Mouse (Mus musculus) stomach, embryonic 15.5 days (tissue): ENCODE measurements at regions not wholly inside any gene's neighbourhood (a gene's known extent, or its start where the extent isn't known, plus 50 kb on each side); places are given as distances from the start of the nearest gene placed in this dataset.

Experiments
- ATAC-seq: fragments of 200-750 bp; cut with Nextera tagmentation; 2 replicates; pipeline ENCODE4 v1.8.0; 2017; ENCODE audit warnings: low read depth, moderate number of reproducible peaks, moderate TSS enrichment; ENCODE audit not compliant: insufficient read depth, low FRiP score
- H3K27ac ChIP-seq: fragments of 300-500 bp; sonication (generic); 2 replicates; pipeline ENCODE4 v1.5.1; 2015; ENCODE audit warnings: mild to moderate bottlenecking, inconsistent platforms
- H3K27me3 ChIP-seq: fragments of 300-500 bp; sonication (generic); replicated peaks from 2 replicates; pipeline ENCODE4 v1.6.1; 2015; ENCODE audit warnings: inconsistent platforms
- H3K36me3 ChIP-seq: fragments of 300-500 bp; sonication (generic); 2 replicates; pipeline ENCODE4 v1.6.1; 2015; ENCODE audit warnings: inconsistent platforms
- H3K4me1 ChIP-seq: fragments of 300-500 bp; sonication (generic); 2 replicates; pipeline ENCODE4 v1.6.1; 2015; ENCODE audit warnings: inconsistent platforms
- H3K4me2 ChIP-seq: fragments of 300-500 bp; sonication (generic); 2 replicates; pipeline ENCODE4 v1.6.1; 2015; ENCODE audit warnings: mild to moderate bottlenecking, inconsistent platforms
- H3K4me3 ChIP-seq: fragments of 300-500 bp; sonication (generic); replicated peaks from 2 replicates; pipeline ENCODE4 v1.5.1; 2015; ENCODE audit warnings: inconsistent platforms
- H3K9ac ChIP-seq: fragments of 300-500 bp; sonication (generic); 2 replicates; pipeline ENCODE4 v1.6.1; 2015; ENCODE audit warnings: inconsistent platforms
- H3K9me3 ChIP-seq: fragments of 300-500 bp; sonication (generic); 2 replicates; pipeline ENCODE4 v1.6.1; 2016; ENCODE audit warnings: inconsistent platforms
- WGBS: fragments of 180-500 bp; shearing (Covaris S2); methylation state at CpG from one replicate; pipeline ENCODE4 v1.1.7; 2015; 5-methylcytosine and 5-hydroxymethylcytosine counted together

- H3K4me2 ChIP-seq: no peak overlapping the region
- no peaks in the 10 kb centered on the region for H3K9me3 ChIP-seq
- H3K4me3 ChIP-seq: no peak overlapping the region
- 90% methylated on average over 5 of the region's 5 CpGs for WGBS
- no peaks in the 10 kb centered on the region for H3K4me1 ChIP-seq
- H3K9ac ChIP-seq: no peak overlapping the region
- H3K27ac ChIP-seq: no peak overlapping the region
- no peaks in the 10 kb centered on the region for H3K27me3 ChIP-seq
- no peaks in the 10 kb centered on the region for H3K36me3 ChIP-seq
- no peak for ATAC-seq
Measured at GRCm38 (mm10) chr17:74920056-74920455, 85.3 kb upstream of the Ltbp1 start.

DNA sequence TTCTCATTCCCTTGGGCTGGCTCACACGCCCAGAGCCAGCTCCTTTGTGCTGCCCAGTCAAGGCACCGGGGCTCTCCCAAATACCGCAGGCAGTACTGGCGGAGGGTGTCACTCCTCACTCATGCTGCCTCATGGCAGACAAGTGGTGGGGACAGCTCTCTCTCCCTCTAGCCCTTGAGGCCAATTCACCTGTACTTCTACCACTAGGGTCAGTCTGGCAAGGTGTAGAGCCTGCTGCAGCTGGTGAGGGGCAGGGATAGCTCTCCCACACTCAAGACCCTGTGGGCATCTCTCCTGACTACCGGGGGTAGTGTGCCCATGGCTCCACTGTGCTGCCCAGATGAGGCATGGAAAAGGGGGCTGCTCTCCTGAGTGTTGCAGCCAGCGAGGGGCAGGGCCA is 84.0 kb upstream of the Ltbp1 start:
- no peaks in the 10 kb centered on the region for H3K36me3 ChIP-seq
- no peak overlapping the region for H3K4me2 ChIP-seq
- H3K4me3 ChIP-seq: no peak overlapping the region
- ATAC-seq: no peak
- H3K4me1 ChIP-seq: no peaks in the 10 kb centered on the region
- no peak overlapping the region for H3K9ac ChIP-seq
- H3K9me3 ChIP-seq: no peaks in the 10 kb centered on the region
- WGBS: 90% methylated on average over 6 of the region's 6 CpGs
- no peaks in the 10 kb centered on the region for H3K27me3 ChIP-seq
- H3K27ac ChIP-seq: no peak overlapping the region

- Histone ChIP-seq H3K4me3 (no peak overlapping the region), H3K36me3 (no peaks in the 10 kb centered on the region), H3K9ac (no peak overlapping the region), H3K27ac (no peak overlapping the region; the same call in 1 of the 2 replicates), H3K9me3 (no peaks in the 10 kb centered on the region), H3K4me2 (no peak overlapping the region), H3K27me3 (no peaks in the 10 kb centered on the region), H3K4me1 (no peaks in the 10 kb centered on the region)
- 62% methylated on average over 4 of the region's 4 CpGs for WGBS
- ATAC-seq: no peak
Measured at GRCm38 (mm10) chr17:74922016-74922415, 83.4 kb upstream of the Ltbp1 start.

- Histone ChIP-seq H3K4me2 (no peak overlapping the region), H3K9ac (no peak overlapping the region), H3K36me3 (no peaks in the 10 kb centered on the region), H3K4me3 (no peak overlapping the region), H3K9me3 (no peaks in the 10 kb centered on the region), H3K4me1 (no peaks in the 10 kb centered on the region), H3K27me3 (no peaks in the 10 kb centered on the region), H3K27ac (no peak overlapping the region; the same call in 1 of the 2 replicates)
- ATAC-seq: peak; percentile 56; the same call in 1 of the 2 replicates
- 38% methylated on average over 3 of the region's 3 CpGs for WGBS
Measured at GRCm38 (mm10) chr17:74922591-74922990, 82.8 kb upstream of the Ltbp1 start.

GRCm38 (mm10) chr17:74923101-74923500 is 82.3 kb upstream of the Ltbp1 start:
- Histone ChIP-seq H3K27me3 (no peaks in the 10 kb centered on the region), H3K36me3 (no peaks in the 10 kb centered on the region), H3K4me3 (no peak overlapping the region), H3K4me1 (no peaks in the 10 kb centered on the region), H3K27ac (no peak overlapping the region), H3K9ac (no peak overlapping the region), H3K9me3 (no peaks in the 10 kb centered on the region), H3K4me2 (no peak overlapping the region)
- no peak for ATAC-seq
- WGBS: 37% methylated on average over 9 of the region's 9 CpGs

- no peaks in the 10 kb centered on the region for H3K27me3 ChIP-seq
- H3K4me1 ChIP-seq: no peaks in the 10 kb centered on the region
- no peak overlapping the region for H3K4me2 ChIP-seq
- no peak overlapping the region for H3K9ac ChIP-seq
- H3K27ac ChIP-seq: no peak overlapping the region
- no peak overlapping the region for H3K4me3 ChIP-seq
- 84% methylated on average over 6 of the region's 6 CpGs for WGBS
- no peaks in the 10 kb centered on the region for H3K9me3 ChIP-seq
- ATAC-seq: no peak
- no peaks in the 10 kb centered on the region for H3K36me3 ChIP-seq
Measured at GRCm38 (mm10) chr17:74925131-74925530, 80.2 kb upstream of the Ltbp1 start.

- 59% methylated on average over 5 of the region's 5 CpGs for WGBS
- Histone ChIP-seq H3K9ac (no peak overlapping the region), H3K36me3 (no peaks in the 10 kb centered on the region), H3K9me3 (no peaks in the 10 kb centered on the region), H3K4me3 (no peak overlapping the region), H3K4me2 (no peak overlapping the region), H3K4me1 (no peaks in the 10 kb centered on the region), H3K27ac (no peak overlapping the region), H3K27me3 (no peaks in the 10 kb centered on the region)
- no peak for ATAC-seq
Measured at GRCm38 (mm10) chr17:74927981-74928380, 77.4 kb upstream of the Ltbp1 start.

GRCm38 (mm10) chr17:74931540-74931939 is 73.8 kb upstream of the Ltbp1 start:
- Histone ChIP-seq H3K27me3 (no peaks in the 10 kb centered on the region), H3K27ac (no peak overlapping the region), H3K4me3 (no peak overlapping the region), H3K9ac (no peak overlapping the region), H3K9me3 (no peaks in the 10 kb centered on the region), H3K36me3 (no peaks in the 10 kb centered on the region), H3K4me1 (no peaks in the 10 kb centered on the region), H3K4me2 (no peak overlapping the region)
- WGBS: 58% methylated on average over 4 of the region's 4 CpGs
- ATAC-seq: no peak

GRCm38 (mm10) chr17:74941393-74941792 is 64.0 kb upstream of the Ltbp1 start:
- H3K27me3 ChIP-seq: no peaks in the 10 kb centered on the region
- 86% methylated on average over 6 of the region's 6 CpGs for WGBS
- no peaks in the 10 kb centered on the region for H3K4me1 ChIP-seq
- H3K9me3 ChIP-seq: no peaks in the 10 kb centered on the region
- no peaks in the 10 kb centered on the region for H3K36me3 ChIP-seq
- H3K4me2 ChIP-seq: no peak overlapping the region
- H3K4me3 ChIP-seq: no peak overlapping the region
- H3K27ac ChIP-seq: no peak overlapping the region
- no peak for ATAC-seq
- no peak overlapping the region for H3K9ac ChIP-seq

DNA sequence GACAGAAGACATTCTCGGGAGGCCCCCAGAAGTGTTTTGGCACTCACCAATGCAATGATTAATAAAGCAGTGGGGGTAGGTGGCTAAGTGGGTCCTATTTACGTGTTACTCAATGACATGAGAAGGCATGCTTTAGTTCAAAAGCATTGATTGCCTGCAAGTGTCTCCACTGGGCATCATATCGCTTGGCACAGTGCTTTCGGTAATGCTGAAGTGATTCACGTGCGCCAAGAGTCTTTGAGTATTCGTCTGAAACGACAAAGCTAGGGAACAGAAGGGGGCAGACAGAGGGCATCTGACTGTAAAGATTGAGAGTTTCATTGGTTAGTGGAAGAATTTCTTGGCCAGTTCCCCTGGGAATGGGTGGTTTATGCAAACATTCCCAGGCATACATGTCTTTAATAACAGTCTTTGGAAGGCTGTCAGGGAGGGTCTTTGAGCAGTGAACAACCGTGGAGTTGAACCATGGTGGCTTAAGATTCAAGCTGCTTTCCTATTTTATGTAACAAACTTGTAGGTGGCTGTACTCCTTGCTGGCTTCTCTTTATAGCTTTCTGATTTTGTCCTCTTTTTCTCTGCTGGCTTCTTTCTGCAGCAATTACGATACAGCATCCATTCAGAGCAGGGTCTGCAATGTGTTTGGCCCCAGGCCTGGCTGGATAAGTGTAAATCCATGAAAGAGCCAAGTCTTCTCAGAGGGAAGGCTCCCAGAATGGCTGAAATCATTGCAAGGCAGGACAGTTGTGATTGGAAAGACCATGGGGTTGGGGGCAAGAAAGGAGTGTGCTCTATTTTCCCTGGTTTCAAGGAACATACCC is 62.2 kb upstream of the Ltbp1 start:
- Histone ChIP-seq H3K4me3 (no peak overlapping the region), H3K9me3 (no peaks in the 10 kb centered on the region), H3K4me1 (no peaks in the 10 kb centered on the region), H3K4me2 (no peak overlapping the region), H3K9ac (no peak overlapping the region), H3K27ac (no peak overlapping the region), H3K36me3 (no peaks in the 10 kb centered on the region), H3K27me3 (no peaks in the 10 kb centered on the region)
- WGBS: 60% methylated on average over 10 of the region's 10 CpGs
- ATAC-seq: no peak

GRCm38 (mm10) chr17:74943802-74944193 is 61.6 kb upstream of the Ltbp1 start:
- no peak for ATAC-seq
- 35% methylated on average over 4 of the region's 4 CpGs for WGBS

GRCm38 (mm10) chr17:74945149-74945548 is 60.2 kb upstream of the Ltbp1 start:
- WGBS: 84% methylated on average over 6 of the region's 6 CpGs

More at GRCm38 (mm10) chr17:74943802-74944193, 61.6 kb upstream of the Ltbp1 start:
- no peak overlapping the region for H3K4me2 ChIP-seq
- H3K36me3 ChIP-seq: no peaks in the 10 kb centered on the region
- no peak overlapping the region for H3K9ac ChIP-seq
- no peaks in the 10 kb centered on the region for H3K4me1 ChIP-seq
- H3K27ac ChIP-seq: no peak overlapping the region
- H3K4me3 ChIP-seq: no peak overlapping the region
- H3K27me3 ChIP-seq: no peaks in the 10 kb centered on the region
- no peaks in the 10 kb centered on the region for H3K9me3 ChIP-seq

DNA sequence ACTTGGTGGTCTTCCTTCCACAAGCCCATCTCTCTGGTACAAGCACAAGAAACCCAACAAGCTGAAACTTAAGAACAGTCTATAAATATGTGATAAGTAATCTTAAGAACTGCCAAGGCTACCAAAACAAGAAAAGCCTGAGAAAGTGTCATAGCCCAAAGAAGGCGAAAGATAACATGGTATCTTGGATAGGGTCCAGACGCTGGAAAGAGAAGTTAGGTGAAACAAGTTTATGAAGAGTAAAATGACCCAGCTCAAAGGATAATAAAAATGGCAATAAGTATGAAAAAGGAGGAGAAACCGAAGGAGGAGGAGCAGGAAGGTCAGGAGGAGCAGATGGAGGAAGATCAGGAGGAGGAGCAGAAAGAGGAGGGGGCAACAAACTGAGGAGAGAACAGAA is 56.9 kb upstream of the Ltbp1 start:
- no peak overlapping the region for H3K4me2 ChIP-seq
- no peak for ATAC-seq
- no peaks in the 10 kb centered on the region for H3K36me3 ChIP-seq
- no peaks in the 10 kb centered on the region for H3K4me1 ChIP-seq
- H3K9me3 ChIP-seq: no peaks in the 10 kb centered on the region
- H3K27me3 ChIP-seq: no peaks in the 10 kb centered on the region
- WGBS: 71% methylated on average over 3 of the region's 3 CpGs
- H3K27ac ChIP-seq: no peak overlapping the region
- H3K9ac ChIP-seq: no peak overlapping the region
- H3K4me3 ChIP-seq: no peak overlapping the region

More at GRCm38 (mm10) chr17:74945149-74945548, 60.2 kb upstream of the Ltbp1 start:
- no peak overlapping the region for H3K27ac ChIP-seq
- H3K4me1 ChIP-seq: no peaks in the 10 kb centered on the region
- H3K27me3 ChIP-seq: no peaks in the 10 kb centered on the region
- no peak for ATAC-seq
- no peaks in the 10 kb centered on the region for H3K36me3 ChIP-seq
- H3K4me2 ChIP-seq: no peak overlapping the region
- H3K9ac ChIP-seq: no peak overlapping the region
- H3K9me3 ChIP-seq: no peaks in the 10 kb centered on the region
- no peak overlapping the region for H3K4me3 ChIP-seq
